Mouse (Mus musculus) intestine, embryonic 14.5 days (tissue): ENCODE data around the gene Ddx41. TPM values are rescaled to one million over a fixed set of nuclear protein-coding genes. Genes with fewer than 3 reads are reported as not detected.
"Not testable (repeated sequence)": the region's sequence is repeated elsewhere in the genome, so short reads cannot be mapped to it uniquely, and the experiment has no call there.

Source experiments
- ATAC-seq: fragments of 200-750 bp; cut with Nextera tagmentation; replicated peaks from 2 replicates; pipeline ENCODE4 v1.8.0; 2017; ENCODE audit warnings: low read depth, moderate number of reproducible peaks, moderate TSS enrichment, moderate library complexity; ENCODE audit not compliant: low FRiP score, low TSS enrichment
- DNase-seq: peaks from one replicate; pipeline ENCODE4 v3.0.0-alpha.2; 2018; ENCODE audit warnings: low spot score
- H3K27ac ChIP-seq: fragments of 300-500 bp; sonication (generic); 2 replicates; pipeline ENCODE4 v1.5.1; 2014; ENCODE audit warnings: low read depth, mild to moderate bottlenecking, control low read depth
- H3K27me3 ChIP-seq: fragments of 300-500 bp; sonication (generic); replicated peaks from 2 replicates; pipeline ENCODE4 v1.6.1; 2014; ENCODE audit warnings: low read length, control low read depth; ENCODE audit not compliant: control insufficient read depth, insufficient read depth
- H3K36me3 ChIP-seq: fragments of 300-500 bp; sonication (generic); 2 replicates; pipeline ENCODE4 v1.6.1; 2014; ENCODE audit warnings: low read length, control low read depth; ENCODE audit not compliant: control insufficient read depth, insufficient read depth
- H3K4me1 ChIP-seq: fragments of 300-500 bp; sonication (generic); replicated peaks from 2 replicates; pipeline ENCODE4 v1.6.1; 2014; ENCODE audit warnings: low read length, control low read depth, mixed read lengths; ENCODE audit not compliant: control insufficient read depth, insufficient read depth
- H3K4me2 ChIP-seq: fragments of 300-500 bp; sonication (generic); 2 replicates; pipeline ENCODE4 v1.6.1; 2014; ENCODE audit warnings: low read length
- H3K4me3 ChIP-seq: fragments of 300-500 bp; sonication (generic); 2 replicates; pipeline ENCODE4 v1.5.1; 2014; ENCODE audit warnings: low read depth, low read length, control low read depth, mixed read lengths
- H3K9ac ChIP-seq: fragments of 300-500 bp; sonication (generic); 2 replicates; pipeline ENCODE4 v1.6.1; 2014; ENCODE audit warnings: mild to moderate bottlenecking, low read length
- H3K9me3 ChIP-seq: fragments of 300-500 bp; sonication (generic); 2 replicates; pipeline ENCODE4 v1.6.1; 2016; ENCODE audit warnings: low read length, control low read depth; ENCODE audit not compliant: control insufficient read depth
- WGBS: fragments of 180-500 bp; shearing (Covaris S2); extraction: QIAGEN DNeasy Blood & Tissue Kit; methylation state at CpG from one replicate; pipeline ENCODE4 v1.1.7; 2014; 5-methylcytosine and 5-hydroxymethylcytosine counted together
- polyA plus RNA-seq: library from polyadenylated mRNA; unstranded; fragments of >200 nt; fragmentation: Nextera tagmentation; extraction: Ambion mirVana; gene quantifications from 2 replicates; pipeline ENCODE4 v1.2.1, GENCODE M21; 2014

Ddx41 gene
- polyA plus RNA-seq, 1 experiment from 2014 or later: 63.9 TPM

GRCm38 (mm10) chr13:55570286-55570973, 34.0 kb upstream of the Ddx41 start:
- Histone ChIP-seq H3K4me2 (peak overlapping the region; percentile 96), H3K4me3 (peak overlapping the region; percentile 65), H3K4me1 (peaks cover 17% of the 10 kb centered on the region), H3K9me3 (no peaks in the 10 kb centered on the region), H3K27ac (peak overlapping the region; percentile 78), H3K27me3 (no peaks in the 10 kb centered on the region), H3K36me3 (peaks cover 21% of the 10 kb centered on the region), H3K9ac (peak overlapping the region; percentile 77)
- DNase-seq (peak; percentile 82), ATAC-seq (peak; percentile 74)
- under 1% methylated on average over 47 of the region's 47 CpGs for WGBS

DNA sequence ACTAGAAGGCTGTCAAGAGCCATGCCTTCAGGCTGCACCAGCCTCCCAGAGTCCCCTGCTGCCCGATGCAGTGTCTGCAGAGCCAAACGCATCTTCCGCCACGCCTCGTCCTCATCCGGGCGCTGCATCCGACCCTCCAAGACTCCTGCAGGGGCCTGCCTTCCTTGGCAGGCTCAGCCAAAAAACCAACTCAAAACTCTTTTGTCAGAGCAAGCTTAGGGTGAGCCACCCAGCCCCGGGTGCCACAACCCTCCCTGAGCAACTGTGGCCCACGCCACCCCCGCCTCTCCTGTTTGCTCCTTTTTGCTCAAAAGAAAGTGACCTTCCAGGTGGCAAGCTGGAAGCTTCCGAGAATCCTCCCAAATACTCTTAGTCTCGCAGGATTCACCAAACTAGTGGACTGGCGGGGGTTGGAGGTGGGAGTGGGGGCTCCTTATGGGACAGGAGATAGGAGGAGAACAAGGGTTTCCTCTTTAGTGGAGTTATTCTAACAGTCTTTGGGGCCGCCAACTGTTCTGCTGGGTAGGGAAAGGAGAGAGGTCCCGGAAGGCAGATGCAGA, 33.3 kb upstream of the Ddx41 start:
- Histone ChIP-seq H3K9ac (peak overlapping the region; percentile 77), H3K4me3 (peak overlapping the region; percentile 65), H3K9me3 (no peaks in the 10 kb centered on the region), H3K36me3 (peaks cover 21% of the 10 kb centered on the region), H3K4me1 (peaks cover 17% of the 10 kb centered on the region), H3K27ac (peak overlapping the region; percentile 78), H3K27me3 (no peaks in the 10 kb centered on the region), H3K4me2 (peak overlapping the region; percentile 96)
- DNase-seq (peak; percentile 55), ATAC-seq (no peak)
- WGBS: 4% methylated on average over 16 of the region's 16 CpGs

- peaks cover 21% of the 10 kb centered on the region for H3K36me3 ChIP-seq
- H3K4me2 ChIP-seq, H3K9me3 ChIP-seq, H3K27me3 ChIP-seq, DNase-seq, H3K27ac ChIP-seq, ATAC-seq, H3K4me3 ChIP-seq, H3K9ac ChIP-seq: not testable (repeated sequence)
- 89% methylated on average over 4 of the region's 4 CpGs for WGBS
- peaks cover 17% of the 10 kb centered on the region for H3K4me1 ChIP-seq
These were observed 32.1 kb upstream of the Ddx41 start for GRCm38 (mm10) chr13:55568524-55568923.

GRCm38 (mm10) chr13:55567949-55568348, 31.5 kb upstream of the Ddx41 start:
- WGBS: 83% methylated on average over 2 of the region's 2 CpGs
- H3K9ac ChIP-seq: no peak overlapping the region
- H3K4me3 ChIP-seq: no peak overlapping the region
- peaks cover 17% of the 10 kb centered on the region for H3K4me1 ChIP-seq
- no peak overlapping the region for H3K4me2 ChIP-seq
- no peak for DNase-seq
- no peak for ATAC-seq
- no peak overlapping the region for H3K27ac ChIP-seq
- H3K36me3 ChIP-seq: peaks cover 21% of the 10 kb centered on the region
- no peaks in the 10 kb centered on the region for H3K27me3 ChIP-seq
- H3K9me3 ChIP-seq: no peaks in the 10 kb centered on the region

DNA sequence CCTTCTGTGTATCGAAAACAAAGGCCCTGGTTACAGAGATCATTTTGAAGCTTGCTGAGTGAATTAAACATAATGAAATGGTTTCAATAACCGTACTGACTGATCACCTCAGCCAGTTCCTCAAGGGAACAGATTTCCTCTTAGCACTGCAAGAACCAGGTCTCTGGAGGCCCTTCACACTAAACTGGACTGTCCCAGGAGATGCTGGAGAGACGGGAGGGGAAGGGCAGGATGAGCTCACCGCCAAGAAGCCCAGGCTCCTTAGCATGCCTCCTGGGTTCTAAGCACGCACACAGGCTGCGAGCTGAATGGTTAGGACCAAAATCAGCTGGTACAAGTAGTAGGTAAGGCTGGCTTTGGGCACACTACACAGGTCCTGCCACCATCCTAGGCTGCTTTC, 30.5 kb upstream of the Ddx41 start:
- 81% methylated on average over 6 of the region's 6 CpGs for WGBS
- Histone ChIP-seq H3K4me1 (peaks cover 17% of the 10 kb centered on the region), H3K9me3 (no peaks in the 10 kb centered on the region), H3K27ac (no peak overlapping the region), H3K27me3 (no peaks in the 10 kb centered on the region), H3K4me3 (no peak overlapping the region), H3K9ac (no peak overlapping the region), H3K36me3 (peaks cover 21% of the 10 kb centered on the region), H3K4me2 (no peak overlapping the region)
- DNase-seq: no peak
- no peak for ATAC-seq

- no peaks in the 10 kb centered on the region for H3K4me1 ChIP-seq
- H3K4me3 ChIP-seq: no peak overlapping the region
- no peak overlapping the region for H3K4me2 ChIP-seq
- no peak overlapping the region for H3K27ac ChIP-seq
- no peaks in the 10 kb centered on the region for H3K27me3 ChIP-seq
- no peaks in the 10 kb centered on the region for H3K9me3 ChIP-seq
- 88% methylated on average over 7 of the region's 7 CpGs for WGBS
- H3K36me3 ChIP-seq: peaks cover 18% of the 10 kb centered on the region
- ATAC-seq (no peak), DNase-seq (no peak)
- H3K9ac ChIP-seq: no peak overlapping the region
These were observed 26.9 kb upstream of the Ddx41 start for GRCm38 (mm10) chr13:55563266-55563879.

GRCm38 (mm10) chr13:55557499-55557898, 21.0 kb upstream of the Ddx41 start:
- H3K36me3 ChIP-seq: peaks cover 40% of the 10 kb centered on the region
- no peak overlapping the region for H3K4me2 ChIP-seq
- no peaks in the 10 kb centered on the region for H3K9me3 ChIP-seq
- no peak for ATAC-seq
- no peak overlapping the region for H3K9ac ChIP-seq
- no peaks in the 10 kb centered on the region for H3K4me1 ChIP-seq
- no peak overlapping the region for H3K4me3 ChIP-seq
- DNase-seq: no peak
- H3K27ac ChIP-seq: no peak overlapping the region
- H3K27me3 ChIP-seq: no peaks in the 10 kb centered on the region
- WGBS: 80% methylated on average over 6 of the region's 6 CpGs

- Histone ChIP-seq H3K4me3 (no peak overlapping the region), H3K9ac (no peak overlapping the region), H3K27me3 (no peaks in the 10 kb centered on the region), H3K4me1 (no peaks in the 10 kb centered on the region), H3K36me3 (peaks cover 55% of the 10 kb centered on the region), H3K27ac (no peak overlapping the region), H3K9me3 (no peaks in the 10 kb centered on the region), H3K4me2 (no peak overlapping the region)
- no peak for ATAC-seq
- no peak for DNase-seq
- WGBS: 91% methylated on average over 9 of the region's 9 CpGs
These were observed 19.5 kb upstream of the Ddx41 start for GRCm38 (mm10) chr13:55555921-55556320.
